Mouse (Mus musculus) intestine, postnatal 0 days (tissue): ENCODE measurements at regions not wholly inside any gene's neighbourhood (a gene's known extent, or its start where the extent isn't known, plus 50 kb on each side); places are given as distances from the start of the nearest gene placed in this dataset.

Experiments
- ATAC-seq: fragments of 200-750 bp; cut with Nextera tagmentation; 2 replicates; pipeline ENCODE4 v1.8.0; 2017; ENCODE audit warnings: mild to moderate bottlenecking, moderate TSS enrichment, moderate library complexity
- H3K27ac ChIP-seq: fragments of 300-500 bp; sonication (generic); 2 replicates; pipeline ENCODE4 v1.5.1; 2014; ENCODE audit warnings: mild to moderate bottlenecking, low read depth, low read length, moderate library complexity
- H3K27me3 ChIP-seq: fragments of 300-500 bp; sonication (generic); replicated peaks from 2 replicates; pipeline ENCODE4 v1.6.1; 2014; ENCODE audit warnings: low read length, mixed read lengths; ENCODE audit not compliant: control insufficient read depth, insufficient read depth
- H3K36me3 ChIP-seq: fragments of 300-500 bp; sonication (generic); 2 replicates; pipeline ENCODE4 v1.6.1; 2014; ENCODE audit warnings: mild to moderate bottlenecking, moderate library complexity; ENCODE audit not compliant: control insufficient read depth, insufficient read depth
- H3K4me1 ChIP-seq: fragments of 300-500 bp; sonication (generic); replicated peaks from 2 replicates; pipeline ENCODE4 v1.6.1; 2014; ENCODE audit warnings: antibody characterized with exemption, low read length, mixed read lengths; ENCODE audit not compliant: control insufficient read depth, insufficient read depth
- H3K4me2 ChIP-seq: fragments of 300-500 bp; sonication (generic); replicated peaks from 2 replicates; pipeline ENCODE4 v1.6.1; 2014; ENCODE audit warnings: low read depth, mild to moderate bottlenecking, moderate library complexity
- H3K4me3 ChIP-seq: fragments of 300-500 bp; sonication (generic); 2 replicates; pipeline ENCODE4 v1.5.1; 2014; ENCODE audit warnings: low read depth, low read length
- H3K9ac ChIP-seq: fragments of 300-500 bp; sonication (generic); 2 replicates; pipeline ENCODE4 v1.6.1; 2014; ENCODE audit warnings: mild to moderate bottlenecking, low read depth, low read length
- H3K9me3 ChIP-seq: fragments of 300-500 bp; sonication (generic); 2 replicates; pipeline ENCODE4 v1.6.1; 2016; ENCODE audit warnings: mixed run types; ENCODE audit not compliant: control insufficient read depth
- CTCF ChIP-seq: sonication (generic); IDR thresholded peaks from 2 replicates; pipeline ENCODE4 v1.5.1; 2016; ENCODE audit warnings: low read depth, mild to moderate bottlenecking, control low read depth, antibody characterized with exemption, moderate library complexity
- WGBS: fragments of 180-500 bp; shearing (Covaris S2); extraction: QIAGEN DNeasy Blood & Tissue Kit; methylation state at CpG from one replicate; pipeline ENCODE4 v1.1.7; 2014; 5-methylcytosine and 5-hydroxymethylcytosine counted together

- H3K9ac ChIP-seq: no peak overlapping the region
- H3K4me3 ChIP-seq: no peak overlapping the region
- no peaks in the 10 kb centered on the region for H3K27me3 ChIP-seq
- H3K4me2 ChIP-seq: no peak overlapping the region
- H3K36me3 ChIP-seq: no peaks in the 10 kb centered on the region
- no peaks in the 10 kb centered on the region for H3K4me1 ChIP-seq
- TF ChIP-seq CTCF: no peak
- H3K9me3 ChIP-seq: no peaks in the 10 kb centered on the region
- H3K27ac ChIP-seq: no peak overlapping the region
- no peak for ATAC-seq
- WGBS: 84% methylated on average over 12 of the region's 12 CpGs
Measured at GRCm38 (mm10) chr4:7979772-7980351, 259.0 kb downstream of the Car8 start.

- H3K27me3 ChIP-seq: no peaks in the 10 kb centered on the region
- WGBS: 73% methylated on average over 5 of the region's 5 CpGs
- no peaks in the 10 kb centered on the region for H3K4me1 ChIP-seq
- ATAC-seq: no peak
- H3K27ac ChIP-seq: no peak overlapping the region
- H3K4me3 ChIP-seq: no peak overlapping the region
- no peak overlapping the region for H3K4me2 ChIP-seq
- no peak overlapping the region for H3K9ac ChIP-seq
- TF ChIP-seq CTCF: no peak
- no peaks in the 10 kb centered on the region for H3K36me3 ChIP-seq
- no peaks in the 10 kb centered on the region for H3K9me3 ChIP-seq
Measured at GRCm38 (mm10) chr4:7977661-7978444, 261.0 kb downstream of the Car8 start.

GRCm38 (mm10) chr4:7970272-7970671 is 268.6 kb downstream of the Car8 start:
- no peaks in the 10 kb centered on the region for H3K36me3 ChIP-seq
- no peak overlapping the region for H3K27ac ChIP-seq
- no peak for ATAC-seq
- no peak overlapping the region for H3K4me2 ChIP-seq
- no peaks in the 10 kb centered on the region for H3K27me3 ChIP-seq
- no peak overlapping the region for H3K4me3 ChIP-seq
- H3K9ac ChIP-seq: no peak overlapping the region
- TF ChIP-seq CTCF: no peak
- no peaks in the 10 kb centered on the region for H3K9me3 ChIP-seq
- WGBS: 54% methylated on average over 6 of the region's 6 CpGs
- no peaks in the 10 kb centered on the region for H3K4me1 ChIP-seq

GRCm38 (mm10) chr4:7965663-7966062 is 273.2 kb downstream of the Car8 start:
- Histone ChIP-seq H3K9ac (no peak overlapping the region), H3K4me3 (no peak overlapping the region), H3K4me1 (no peaks in the 10 kb centered on the region), H3K4me2 (no peak overlapping the region), H3K9me3 (no peaks in the 10 kb centered on the region), H3K36me3 (no peaks in the 10 kb centered on the region), H3K27me3 (no peaks in the 10 kb centered on the region), H3K27ac (no peak overlapping the region)
- TF ChIP-seq CTCF: no peak
- 88% methylated on average over 5 of the region's 5 CpGs for WGBS
- no peak for ATAC-seq

- no peak for TF ChIP-seq CTCF
- no peak overlapping the region for H3K9ac ChIP-seq
- no peaks in the 10 kb centered on the region for H3K9me3 ChIP-seq
- no peaks in the 10 kb centered on the region for H3K36me3 ChIP-seq
- H3K4me1 ChIP-seq: no peaks in the 10 kb centered on the region
- no peak overlapping the region for H3K4me2 ChIP-seq
- no peaks in the 10 kb centered on the region for H3K27me3 ChIP-seq
- no peak overlapping the region for H3K27ac ChIP-seq
- ATAC-seq: no peak
- no peak overlapping the region for H3K4me3 ChIP-seq
- WGBS: 37% methylated on average over 5 of the region's 5 CpGs
Measured at GRCm38 (mm10) chr4:7961521-7962172, 277.2 kb downstream of the Car8 start.

GRCm38 (mm10) chr4:7960335-7960734 is 278.5 kb downstream of the Car8 start:
- Histone ChIP-seq H3K27ac (no peak overlapping the region), H3K4me2 (no peak overlapping the region), H3K4me3 (no peak overlapping the region), H3K27me3 (no peaks in the 10 kb centered on the region), H3K4me1 (no peaks in the 10 kb centered on the region), H3K9me3 (no peaks in the 10 kb centered on the region), H3K9ac (no peak overlapping the region), H3K36me3 (no peaks in the 10 kb centered on the region)
- no peak for ATAC-seq
- 67% methylated on average over 2 of the region's 2 CpGs for WGBS
- no peak for TF ChIP-seq CTCF
